Mouse (Mus musculus) splenic B cell, adult 2 months (primary cell): Measurements from ENCODE around the gene Tet3.

Experiments used
- DNase-seq: peaks from one replicate; pipeline ENCODE4 v3.0.0-alpha.2; 2011; ENCODE audit warnings: low read depth, low spot score
- H3K27me3 ChIP-seq: 2 replicates; pipeline ENCODE4 v1.6.1; 2012; ENCODE audit warnings: mild to moderate bottlenecking, low read length, moderate library complexity, mixed read lengths; ENCODE audit not compliant: control insufficient read depth, poor library complexity, insufficient read depth, severe bottlenecking
- H3K36me3 ChIP-seq: 2 replicates; pipeline ENCODE4 v1.6.1; 2012; ENCODE audit warnings: mild to moderate bottlenecking, low read length, moderate library complexity, mixed read lengths; ENCODE audit not compliant: control insufficient read depth, poor library complexity, insufficient read depth, severe bottlenecking

Gene Tet3

GRCm38 (mm10) chr6:83487298-83487697 is 28.4 kb upstream of the Tet3 start:
- H3K27me3 ChIP-seq: no peaks in the 10 kb centered on the region
- DNase-seq: no peak
- peaks cover 11% of the 10 kb centered on the region for H3K36me3 ChIP-seq

- no peaks in the 10 kb centered on the region for H3K27me3 ChIP-seq
- DNase-seq: no peak
- H3K36me3 ChIP-seq: peaks cover 11% of the 10 kb centered on the region
Observed at GRCm38 (mm10) chr6:83485854-83486253, 27.0 kb upstream of the Tet3 start.

- DNase-seq: no peak
- Histone ChIP-seq H3K27me3 (no peaks in the 10 kb centered on the region), H3K36me3 (peaks cover 4% of the 10 kb centered on the region)
Observed at GRCm38 (mm10) chr6:83483776-83484175, 24.9 kb upstream of the Tet3 start.

GRCm38 (mm10) chr6:83482418-83483085 is 23.7 kb upstream of the Tet3 start:
- peak; percentile 77 for DNase-seq
- Histone ChIP-seq H3K27me3 (no peaks in the 10 kb centered on the region), H3K36me3 (0 out of 2 replicates have a peak, but pooled peaks cover 3% of the 10 kb centered on the region)

GRCm38 (mm10) chr6:83480019-83480655 is 21.3 kb upstream of the Tet3 start:
- no peaks in the 10 kb centered on the region for H3K36me3 ChIP-seq
- peak; percentile 58 for DNase-seq
- H3K27me3 ChIP-seq: no peaks in the 10 kb centered on the region

- DNase-seq: no peak
- no peaks in the 10 kb centered on the region for H3K36me3 ChIP-seq
- no peaks in the 10 kb centered on the region for H3K27me3 ChIP-seq
Observed at GRCm38 (mm10) chr6:83479193-83479592, 20.3 kb upstream of the Tet3 start.

GRCm38 (mm10) chr6:83478628-83479027 is 19.7 kb upstream of the Tet3 start:
- H3K27me3 ChIP-seq: no peaks in the 10 kb centered on the region
- H3K36me3 ChIP-seq: no peaks in the 10 kb centered on the region
- peak; percentile 59 for DNase-seq

- Histone ChIP-seq H3K36me3 (no peaks in the 10 kb centered on the region), H3K27me3 (no peaks in the 10 kb centered on the region)
- DNase-seq: peak; percentile 39
Observed at GRCm38 (mm10) chr6:83478217-83478616, 19.3 kb upstream of the Tet3 start.

GRCm38 (mm10) chr6:83475431-83475830 is 16.5 kb upstream of the Tet3 start:
- no peak for DNase-seq
- Histone ChIP-seq H3K36me3 (no peaks in the 10 kb centered on the region), H3K27me3 (no peaks in the 10 kb centered on the region)

- no peak for DNase-seq
- H3K36me3 ChIP-seq: no peaks in the 10 kb centered on the region
- no peaks in the 10 kb centered on the region for H3K27me3 ChIP-seq
Observed at GRCm38 (mm10) chr6:83473240-83473639, 14.4 kb upstream of the Tet3 start.

GRCm38 (mm10) chr6:83471739-83472138 is 12.9 kb upstream of the Tet3 start:
- Histone ChIP-seq H3K27me3 (no peaks in the 10 kb centered on the region), H3K36me3 (no peaks in the 10 kb centered on the region)
- no peak for DNase-seq

- no peak for DNase-seq
- H3K36me3 ChIP-seq: no peaks in the 10 kb centered on the region
- no peaks in the 10 kb centered on the region for H3K27me3 ChIP-seq
Observed at GRCm38 (mm10) chr6:83464011-83464410, 5.1 kb upstream of the Tet3 start.

- DNase-seq: no peak
- Histone ChIP-seq H3K27me3 (no peaks in the 10 kb centered on the region), H3K36me3 (peaks cover 6% of the 10 kb centered on the region; the same call in 1 of the 2 replicates)
Observed at GRCm38 (mm10) chr6:83456984-83457810, 1.7 kb downstream of the Tet3 start.

GRCm38 (mm10) chr6:83456131-83456983 is 2.5 kb downstream of the Tet3 start:
- Histone ChIP-seq H3K27me3 (no peaks in the 10 kb centered on the region), H3K36me3 (peaks cover 6% of the 10 kb centered on the region; the same call in 1 of the 2 replicates)
- DNase-seq: peak; percentile 87
